Mouse (Mus musculus) erythroid progenitor cell, adult 5-6 weeks (primary cell): ENCODE data around the gene Gins3. TPM values are rescaled to one million over a fixed set of nuclear protein-coding genes. Genes with fewer than 3 reads are reported as not detected.

Source experiments
- ATAC-seq: replicated peaks from 2 replicates; pipeline ENCODE4 v1.8.0; 2016; ENCODE audit warnings: moderate number of reproducible peaks, mild to moderate bottlenecking, moderate TSS enrichment, inconsistent platforms; ENCODE audit not compliant: poor library complexity, low FRiP score, severe bottlenecking
- total RNA-seq, 2 experiments: library from RNA; stranded (forward) in 1 of 2; stranded (reverse) in 1 of 2; fragments of 150-400 nt in 1 of 2; fragments of 186-747, 209-891 nt in 1 of 2; gene quantifications; 2 replicates each; pipeline versions ENCODE4 v1.2.3 to v1.2.4; 2015 to 2017; ENCODE audit warnings: low replicate concordance in 2 of 2

Gene Gins3
- total RNA-seq, 2 experiments from 2014 or later = 18.9 to 41.4 TPM

- ATAC-seq = no peak
Observed at GRCm38 (mm10) chr8:95688073-95688672, 54.9 kb downstream of the Gins3 start.

GRCm38 (mm10) chr8:95690929-95691541 lies 57.8 kb downstream of the Gins3 start:
- ATAC-seq = no peak

- no peak for ATAC-seq
Observed at GRCm38 (mm10) chr8:95694631-95695030, 61.4 kb downstream of the Gins3 start.

Other genes with a start within 250 kb of the Gins3 start
- 30.2 and 44.3 TPM in 2 replicates for gene Cfap20, start 198.6 kb upstream of the Gins3 start, total RNA-seq (2015; ENCODE audit: low replicate concordance)
- 13.2 and 20.3 TPM in 2 replicates for gene Cfap20, start 198.6 kb upstream of the Gins3 start, total RNA-seq (2017; ENCODE audit: low replicate concordance)
- gene Csnk2a2, start 143.4 kb upstream of the Gins3 start, total RNA-seq (2015; ENCODE audit: low replicate concordance) = 22.2 and 69.9 TPM in 2 replicates
- gene Csnk2a2, start 143.4 kb upstream of the Gins3 start, total RNA-seq (2017; ENCODE audit: low replicate concordance) = 28.4 and 33.0 TPM in 2 replicates
- gene Ccdc113, start 99.4 kb upstream of the Gins3 start, total RNA-seq (2015; ENCODE audit: low replicate concordance) = not detected in 2 replicates
- 2.7 TPM in 1 of 2 replicates, not detected in the other for gene Ccdc113, start 99.4 kb upstream of the Gins3 start, total RNA-seq (2017; ENCODE audit: low replicate concordance)
- gene Prss54, start 57.1 kb upstream of the Gins3 start, total RNA-seq (2015; ENCODE audit: low replicate concordance) = not detected in 2 replicates
- not detected in 2 replicates for gene Prss54, start 57.1 kb upstream of the Gins3 start, total RNA-seq (2017; ENCODE audit: low replicate concordance)
- not detected in 2 replicates for gene Ndrg4, start 43.5 kb downstream of the Gins3 start, total RNA-seq (2015; ENCODE audit: low replicate concordance)
- gene Ndrg4, start 43.5 kb downstream of the Gins3 start, total RNA-seq (2017; ENCODE audit: low replicate concordance) = 0.26 TPM in 1 of 2 replicates, not detected in the other
- 6.8 and 8.8 TPM in 2 replicates for gene Setd6, start 82.4 kb downstream of the Gins3 start, total RNA-seq (2015; ENCODE audit: low replicate concordance)
- gene Setd6, start 82.4 kb downstream of the Gins3 start, total RNA-seq (2017; ENCODE audit: low replicate concordance) = 16.6 and 17.5 TPM in 2 replicates
- gene Cnot1, start 174.0 kb downstream of the Gins3 start, total RNA-seq (2015; ENCODE audit: low replicate concordance) = 224 and 278 TPM in 2 replicates
- 189 and 228 TPM in 2 replicates for gene Cnot1, start 174.0 kb downstream of the Gins3 start, total RNA-seq (2017; ENCODE audit: low replicate concordance)
- 32.7 and 37.8 TPM in 2 replicates for gene Sap18b, start 191.9 kb downstream of the Gins3 start, total RNA-seq (2015; ENCODE audit: low replicate concordance)
- 71.5 and 165 TPM in 2 replicates for gene Sap18b, start 191.9 kb downstream of the Gins3 start, total RNA-seq (2017; ENCODE audit: low replicate concordance)
- gene Slc38a7, start 220.1 kb downstream of the Gins3 start, total RNA-seq (2015; ENCODE audit: low replicate concordance) = 0.72 and 2.9 TPM in 2 replicates
- gene Slc38a7, start 220.1 kb downstream of the Gins3 start, total RNA-seq (2017; ENCODE audit: low replicate concordance) = 1.9 and 4.5 TPM in 2 replicates